Comparison of ENCODE assay signal across 1 mouse cellular context in genomic region chr19:10959085-10959977, GRCm38 (mm10).
TF ChIP-seq lines count a peak whose summit lies in the region.

No protein-coding gene starts in this region.

TF ChIP-seq in CH12.LX, 34 proteins besides CTCF, POLR2A, EP300 and RAD21 (continued from another document):
- TF ChIP-seq ZMIZ1 (IDR thresholded peaks at IDR 0.05; ENCODE audit: low read depth, low read length) (no peak), NRF1 (IDR thresholded peaks at IDR 0.05; ENCODE audit: low read depth, low read length) (no peak), TCF12 (IDR thresholded peaks at IDR 0.05; ENCODE audit: low read depth, low read length) (no peak), ZKSCAN1 (IDR thresholded peaks at IDR 0.05; ENCODE audit: borderline replicate concordance, low read depth, low read length) (no peak), PAX5 (IDR thresholded peaks at IDR 0.05; ENCODE audit: low read length) (no peak), USF2 (conservative IDR thresholded peaks at IDR 0.05; ENCODE audit: low read depth, low read length) (no peak), NELFE (IDR thresholded peaks at IDR 0.05; ENCODE audit: low read depth, low read length) (no peak; the same call in 1 of the 2 replicates), ETS1 (conservative IDR thresholded peaks at IDR 0.05; ENCODE audit: low read depth, low read length) (no peak), ZNF384 (IDR thresholded peaks at IDR 0.05; ENCODE audit: low read depth, low read length) (no peak), SIN3A (IDR thresholded peaks at IDR 0.05; ENCODE audit: low read length) (0 out of 2 replicates have a peak, but pooled peaks have one; percentile 34), E2F4 (IDR thresholded peaks at IDR 0.05; ENCODE audit: insufficient replicate concordance, low read depth, low read length) (no peak)
